Mouse (Mus musculus): ENCODE results near the gene Lrrc27. TPM values are rescaled to one million over a fixed set of nuclear protein-coding genes. Genes with fewer than 3 reads are reported as not detected.
A peak's percentile ranks its signal among the peaks of the same experiment; 100 is the strongest.

The Lrrc27 gene
- polyA plus RNA-seq, 1 experiment from 2014 or later: 3.7 TPM

DNA sequence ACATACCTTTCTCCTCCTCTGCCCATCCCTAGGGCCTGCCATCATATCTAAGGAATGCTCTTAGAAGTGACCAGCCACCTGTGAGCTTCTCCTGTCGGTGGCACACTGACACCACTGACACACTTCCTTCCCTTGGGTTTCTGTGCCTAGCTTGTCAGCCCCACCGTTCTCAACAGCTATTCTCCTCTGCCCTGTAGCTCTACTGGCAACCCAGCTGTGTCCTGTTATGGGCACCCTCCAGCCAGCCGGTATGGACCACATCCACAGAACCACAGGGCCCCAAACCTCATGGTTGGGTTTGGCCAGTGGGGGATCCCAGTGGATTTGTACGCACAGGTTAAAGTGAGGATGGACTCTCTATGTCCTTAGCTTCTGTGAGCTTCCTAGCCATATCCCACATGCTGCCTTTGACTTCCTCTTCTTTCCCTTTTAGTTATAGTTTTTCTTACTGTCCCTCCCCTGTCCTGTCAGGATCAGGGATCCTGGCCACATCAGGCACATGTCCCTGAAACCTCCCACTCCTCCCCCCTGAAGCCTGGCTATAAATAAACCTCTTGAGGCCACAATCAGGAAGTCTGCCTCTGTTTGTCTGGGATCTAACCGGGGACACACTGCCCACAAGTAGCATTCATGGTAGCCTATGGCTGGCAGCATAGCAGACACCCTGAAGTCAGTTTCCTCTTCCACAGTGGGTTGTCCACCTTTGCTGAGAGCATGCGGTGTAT is 15.8 kb downstream of the Lrrc27 start:
- no peaks in the 10 kb centered on the region for H3K27me3 ChIP-seq
- WGBS: 82% methylated on average over 6 of the region's 6 CpGs

DNA sequence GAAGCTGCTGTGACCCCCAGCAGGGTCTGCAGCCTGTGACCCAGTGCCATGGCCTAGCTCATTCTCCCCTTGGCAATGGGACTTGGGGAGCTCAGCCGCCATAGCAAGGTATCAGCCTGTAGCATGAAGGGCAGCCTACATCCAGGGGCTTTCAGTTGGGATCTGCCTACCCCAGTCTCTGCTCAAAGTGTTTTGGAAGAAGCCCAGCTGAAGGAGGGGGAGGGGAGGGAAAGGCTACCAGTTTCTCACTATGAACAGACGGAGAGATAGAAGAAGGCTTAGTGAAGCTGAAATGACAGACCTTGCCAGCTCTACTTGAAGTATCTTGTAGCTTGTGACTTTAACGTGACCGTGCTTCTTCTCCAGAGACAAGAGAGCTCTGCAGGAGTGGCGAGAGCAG is 17.0 kb downstream of the Lrrc27 start:
- Histone ChIP-seq H3K36me3 (ENCODE audit: poor library complexity, severe bottlenecking) (no peaks in the 10 kb centered on the region), H3K27me3 (no peaks in the 10 kb centered on the region), H3K4me1 (peaks cover 3% of the 10 kb centered on the region; the same call in 1 of the 2 replicates), H3K27ac (no peak overlapping the region), H3K4me2 (no peak overlapping the region), H3K9ac (no peak overlapping the region), H3K4me3 (no peak overlapping the region), H3K9me3 (replicated peaks) (no peaks in the 10 kb centered on the region)
- WGBS: 86% methylated on average over 5 of the region's 5 CpGs
- no peak for ATAC-seq

More for the DNA sequence above, 15.8 kb downstream of the Lrrc27 start:
- Histone ChIP-seq H3K4me3 (no peak overlapping the region), H3K27ac (no peak overlapping the region), H3K9me3 (replicated peaks) (no peaks in the 10 kb centered on the region), H3K36me3 (ENCODE audit: poor library complexity, severe bottlenecking) (no peaks in the 10 kb centered on the region), H3K4me1 (no peaks in the 10 kb centered on the region), H3K4me2 (no peak overlapping the region), H3K9ac (no peak overlapping the region)
- ATAC-seq: no peak

DNA sequence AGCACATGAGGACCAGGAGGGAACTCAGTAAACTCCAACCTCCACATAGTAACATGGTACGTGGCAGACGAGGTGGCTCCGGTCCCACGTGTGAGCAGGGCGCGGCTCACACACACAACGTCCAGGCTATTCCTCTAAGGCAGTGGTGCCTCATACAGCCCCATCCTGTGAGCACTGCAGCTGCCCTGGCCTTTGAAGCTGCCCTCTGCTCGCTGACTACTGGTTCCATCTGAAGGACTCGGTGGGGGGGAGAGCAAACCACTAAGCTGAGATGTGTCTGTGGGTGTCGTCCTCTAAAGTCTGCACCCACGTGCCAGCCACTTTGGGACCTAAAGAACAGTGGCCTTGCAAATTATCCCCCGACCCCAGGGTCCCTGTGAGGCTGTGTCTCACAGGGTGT is 17.5 kb downstream of the Lrrc27 start:
- Histone ChIP-seq H3K9me3 (replicated peaks) (no peaks in the 10 kb centered on the region), H3K27me3 (no peaks in the 10 kb centered on the region), H3K9ac (no peak overlapping the region), H3K4me2 (no peak overlapping the region), H3K4me3 (no peak overlapping the region), H3K4me1 (peaks cover 3% of the 10 kb centered on the region), H3K36me3 (ENCODE audit: poor library complexity, severe bottlenecking) (no peaks in the 10 kb centered on the region), H3K27ac (no peak overlapping the region)
- ATAC-seq: no peak
- WGBS: 82% methylated on average over 12 of the region's 12 CpGs

DNA sequence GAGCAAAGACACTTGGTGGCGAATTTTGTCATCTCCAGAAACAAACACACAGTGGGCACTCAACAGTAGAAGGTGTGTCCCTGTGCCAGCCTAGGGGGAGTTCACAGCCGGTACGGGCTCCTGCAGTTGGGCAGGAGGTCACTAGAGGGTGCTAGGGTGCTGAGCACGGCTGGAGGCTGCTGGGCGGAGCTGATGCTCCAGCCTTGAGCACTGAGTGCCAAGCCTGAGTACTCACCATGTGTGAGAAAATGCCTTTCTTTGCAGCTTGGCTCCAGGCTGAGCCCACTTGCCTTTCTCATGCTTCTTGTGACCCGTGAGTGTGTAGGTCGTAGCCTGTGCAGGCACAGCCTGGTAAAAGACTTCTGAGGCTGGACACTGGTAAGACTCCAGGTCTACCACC is 20.9 kb downstream of the Lrrc27 start:
- Histone ChIP-seq H3K4me1 (peaks cover 3% of the 10 kb centered on the region), H3K36me3 (ENCODE audit: poor library complexity, severe bottlenecking) (no peaks in the 10 kb centered on the region), H3K27ac (no peak overlapping the region), H3K27me3 (no peaks in the 10 kb centered on the region), H3K9me3 (replicated peaks) (no peaks in the 10 kb centered on the region), H3K9ac (0 out of 2 replicates have a peak overlapping the region, but pooled peaks have one; percentile 30), H3K4me3 (no peak overlapping the region), H3K4me2 (no peak overlapping the region)
- peak; percentile 91 for ATAC-seq
- 2% methylated on average over 7 of the region's 7 CpGs for WGBS

DNA sequence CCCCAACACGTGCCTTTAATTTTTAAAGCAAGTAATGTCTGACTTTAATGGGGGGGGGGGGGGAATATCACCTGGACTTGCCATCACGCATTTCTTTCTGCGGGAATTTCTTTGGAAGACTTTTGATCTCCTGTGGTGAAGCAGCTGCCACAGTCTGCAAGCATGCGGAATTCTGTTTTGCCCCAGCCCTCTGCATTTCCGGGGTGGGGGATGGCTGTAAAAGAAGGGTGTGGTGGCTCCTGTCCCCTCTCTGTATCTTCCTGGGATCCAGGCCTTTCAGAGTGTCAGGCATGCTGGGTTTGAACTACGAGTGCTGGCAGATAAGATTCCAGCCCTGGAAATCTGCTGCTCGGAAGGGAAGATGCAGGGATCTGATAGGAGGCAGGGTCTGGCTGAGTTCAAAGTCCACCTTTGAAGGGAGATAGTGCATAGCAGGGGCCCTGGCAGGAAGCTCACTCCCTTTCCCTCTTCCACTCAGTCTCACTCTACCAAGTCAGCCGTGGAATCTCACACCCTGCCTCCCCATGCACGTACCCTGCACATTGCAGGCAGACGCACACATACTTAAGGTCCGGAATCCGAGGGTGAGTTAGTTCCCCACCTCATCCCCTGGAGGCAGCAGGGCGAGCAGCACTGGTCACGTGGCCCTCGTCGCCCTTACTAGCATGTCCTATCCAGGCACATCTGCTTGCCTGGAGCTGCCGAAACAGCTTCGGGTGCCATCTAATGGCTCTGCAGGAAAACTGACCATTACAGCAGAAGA is 21.8 kb downstream of the Lrrc27 start:
- no peak overlapping the region for H3K27ac ChIP-seq
- H3K36me3 ChIP-seq (ENCODE audit: poor library complexity, severe bottlenecking): no peaks in the 10 kb centered on the region
- peak; percentile 52; the same call in 1 of the 2 replicates for ATAC-seq
- H3K9me3 ChIP-seq (replicated peaks): no peaks in the 10 kb centered on the region
- 12% methylated on average over 18 of the region's 18 CpGs for WGBS
- no peak overlapping the region for H3K9ac ChIP-seq
- 0 out of 2 replicates have a peak overlapping the region, but pooled peaks have one; percentile 2 for H3K4me2 ChIP-seq
- H3K4me3 ChIP-seq: no peak overlapping the region
- H3K4me1 ChIP-seq: peaks cover 3% of the 10 kb centered on the region
- no peaks in the 10 kb centered on the region for H3K27me3 ChIP-seq

DNA sequence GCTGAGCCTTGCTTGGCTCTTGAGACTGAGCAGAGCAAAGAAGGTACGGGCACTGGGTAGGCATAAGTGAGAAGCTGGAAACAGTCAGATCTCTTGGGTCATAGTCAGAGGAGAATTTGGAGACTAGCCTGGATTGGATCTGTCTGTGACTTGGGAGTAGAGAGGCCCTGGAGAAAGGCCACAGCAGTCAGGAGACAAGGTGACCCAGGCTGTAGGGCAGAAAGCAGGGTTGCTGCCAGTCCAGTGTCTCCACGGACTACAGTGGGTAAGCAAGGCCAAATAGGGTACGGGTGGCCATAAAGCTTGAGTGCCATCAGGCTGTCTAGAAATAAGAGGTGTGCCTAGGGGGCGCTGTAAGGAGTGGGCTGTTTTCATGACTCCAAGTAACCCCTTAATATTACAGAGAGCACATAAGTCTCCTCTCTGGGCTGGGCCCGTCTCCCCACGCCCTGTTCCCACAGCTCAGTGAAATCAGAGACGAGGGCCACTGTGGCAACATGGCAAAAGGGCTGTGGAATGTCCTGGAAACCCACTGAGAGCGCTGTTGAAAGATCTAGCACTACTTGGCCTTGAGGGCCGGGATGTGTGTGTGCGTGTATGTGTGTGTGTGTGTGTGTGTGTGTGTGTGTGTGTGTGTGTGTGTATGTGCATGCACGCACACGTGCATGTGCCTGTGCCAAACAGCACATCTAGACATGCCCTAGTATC is 23.0 kb downstream of the Lrrc27 start:
- Histone ChIP-seq H3K9me3 (replicated peaks) (no peaks in the 10 kb centered on the region), H3K4me2 (no peak overlapping the region), H3K36me3 (ENCODE audit: poor library complexity, severe bottlenecking) (no peaks in the 10 kb centered on the region), H3K27ac (no peak overlapping the region), H3K9ac (no peak overlapping the region), H3K27me3 (no peaks in the 10 kb centered on the region; the same call in 1 of the 2 replicates), H3K4me1 (peaks cover 3% of the 10 kb centered on the region), H3K4me3 (no peak overlapping the region)
- ATAC-seq: no peak
- 84% methylated on average over 12 of the region's 12 CpGs for WGBS

DNA sequence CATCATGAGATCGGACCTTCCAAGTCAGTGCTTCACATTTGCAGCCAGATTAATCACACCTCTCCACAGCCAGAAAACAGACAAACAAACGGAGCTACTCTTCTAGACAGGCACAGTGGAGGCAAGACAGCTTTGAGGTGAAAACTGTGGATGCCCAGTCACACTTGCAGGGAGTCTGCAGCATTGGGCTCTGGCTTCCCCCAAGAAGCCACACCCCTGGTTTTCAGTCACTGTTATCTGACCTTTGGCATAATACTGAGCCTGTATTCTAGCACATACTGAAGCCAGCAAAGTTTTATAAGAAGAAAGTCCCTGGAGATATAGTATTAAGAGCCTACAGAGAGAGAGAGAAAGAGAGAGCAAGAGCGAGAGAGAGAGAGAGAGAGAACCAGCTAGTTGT is 26.6 kb downstream of the Lrrc27 start:
- H3K9me3 ChIP-seq (replicated peaks): no peaks in the 10 kb centered on the region
- no peaks in the 10 kb centered on the region for H3K36me3 ChIP-seq (ENCODE audit: poor library complexity, severe bottlenecking)
- no peaks in the 10 kb centered on the region; the same call in none of the 2 replicates for H3K4me1 ChIP-seq
- 76% methylated on average over 3 of the region's 3 CpGs for WGBS
- no peak overlapping the region for H3K4me3 ChIP-seq
- no peak overlapping the region for H3K9ac ChIP-seq
- H3K27me3 ChIP-seq: peaks cover 4% of the 10 kb centered on the region; the same call in 1 of the 2 replicates
- ATAC-seq: no peak
- H3K4me2 ChIP-seq: no peak overlapping the region
- H3K27ac ChIP-seq: no peak overlapping the region

DNA sequence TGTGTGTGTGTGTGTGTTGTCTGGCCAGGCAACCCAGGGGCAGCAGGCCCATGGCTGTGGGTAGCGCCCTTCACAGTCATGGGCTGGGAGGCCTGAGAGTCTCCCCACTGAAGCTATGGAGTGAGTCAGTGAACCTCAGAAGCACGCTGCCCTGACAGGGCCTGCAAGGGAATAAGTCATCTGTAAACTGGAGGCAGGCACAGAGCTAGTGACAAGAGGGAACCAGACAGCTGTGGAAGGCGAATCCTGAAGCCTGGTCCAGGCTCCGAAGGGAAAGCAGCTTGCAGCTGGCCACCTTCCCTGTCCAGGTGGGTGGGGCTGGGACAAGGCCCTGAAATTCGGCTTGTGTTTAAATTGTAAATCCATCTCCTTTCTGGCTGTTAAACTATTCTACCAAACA is 33.3 kb downstream of the Lrrc27 start:
- Histone ChIP-seq H3K4me2 (no peak overlapping the region), H3K9ac (no peak overlapping the region), H3K36me3 (ENCODE audit: poor library complexity, severe bottlenecking) (no peaks in the 10 kb centered on the region), H3K4me1 (peaks cover 32% of the 10 kb centered on the region), H3K27ac (no peak overlapping the region), H3K4me3 (no peak overlapping the region), H3K27me3 (peaks cover 46% of the 10 kb centered on the region), H3K9me3 (replicated peaks) (no peaks in the 10 kb centered on the region)
- 75% methylated on average over 5 of the region's 5 CpGs for WGBS
- ATAC-seq: no peak

DNA sequence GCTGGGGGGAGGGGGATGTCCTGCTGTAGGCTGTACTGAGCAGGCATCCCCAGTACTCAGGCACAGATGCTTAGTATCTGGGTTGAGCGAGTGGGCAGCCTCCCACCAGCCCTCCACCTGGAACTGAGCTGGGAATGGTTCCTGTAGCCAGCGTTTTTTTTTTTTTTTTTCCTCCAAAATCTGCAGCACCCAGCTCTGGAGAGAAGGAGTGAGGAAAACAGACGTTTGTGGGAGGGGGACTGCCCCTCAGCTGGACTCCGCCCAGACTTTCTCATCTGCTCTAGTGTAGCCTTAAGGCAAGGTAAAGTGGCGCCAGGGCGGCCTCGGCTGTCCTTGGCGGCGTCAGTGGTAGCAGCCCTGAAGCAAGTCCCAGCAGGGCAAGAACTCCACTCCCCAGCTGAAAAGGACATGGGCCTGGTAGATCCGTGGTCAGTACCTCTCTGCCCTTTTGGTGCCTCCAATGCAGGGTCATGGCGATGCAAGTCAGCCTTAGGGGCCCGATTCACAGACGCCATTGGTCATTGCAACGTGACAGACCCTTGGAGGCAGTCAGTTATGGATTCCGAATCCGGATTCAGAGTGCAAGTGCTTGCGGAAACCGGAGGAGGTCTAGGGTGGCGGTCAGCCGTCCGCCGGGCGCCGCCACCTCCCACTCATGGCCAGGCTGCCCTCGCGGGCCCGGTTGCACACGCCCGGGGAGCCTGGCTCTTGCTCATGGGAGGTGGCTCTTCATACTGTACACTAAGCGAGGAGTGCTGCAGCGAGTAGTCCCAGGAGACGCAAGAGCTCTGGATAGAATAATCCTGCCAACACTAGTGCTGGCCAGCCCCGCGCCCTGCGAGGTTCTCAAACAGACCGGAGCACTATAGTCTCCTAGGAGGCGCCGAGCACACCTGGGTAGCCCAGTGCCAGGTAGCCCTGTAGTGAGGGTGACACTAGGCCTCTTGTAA is 34.4 kb downstream of the Lrrc27 start:
- ATAC-seq: peak; percentile 50
- Histone ChIP-seq H3K36me3 (ENCODE audit: poor library complexity, severe bottlenecking) (no peaks in the 10 kb centered on the region), H3K27me3 (peaks cover 52% of the 10 kb centered on the region), H3K9me3 (replicated peaks) (no peaks in the 10 kb centered on the region), H3K4me1 (peaks cover 39% of the 10 kb centered on the region), H3K9ac (peak overlapping the region; percentile 76), H3K4me3 (peak overlapping the region; percentile 58), H3K4me2 (peak overlapping the region; percentile 76), H3K27ac (no peak overlapping the region)
- 4% methylated on average over 38 of the region's 38 CpGs for WGBS

DNA sequence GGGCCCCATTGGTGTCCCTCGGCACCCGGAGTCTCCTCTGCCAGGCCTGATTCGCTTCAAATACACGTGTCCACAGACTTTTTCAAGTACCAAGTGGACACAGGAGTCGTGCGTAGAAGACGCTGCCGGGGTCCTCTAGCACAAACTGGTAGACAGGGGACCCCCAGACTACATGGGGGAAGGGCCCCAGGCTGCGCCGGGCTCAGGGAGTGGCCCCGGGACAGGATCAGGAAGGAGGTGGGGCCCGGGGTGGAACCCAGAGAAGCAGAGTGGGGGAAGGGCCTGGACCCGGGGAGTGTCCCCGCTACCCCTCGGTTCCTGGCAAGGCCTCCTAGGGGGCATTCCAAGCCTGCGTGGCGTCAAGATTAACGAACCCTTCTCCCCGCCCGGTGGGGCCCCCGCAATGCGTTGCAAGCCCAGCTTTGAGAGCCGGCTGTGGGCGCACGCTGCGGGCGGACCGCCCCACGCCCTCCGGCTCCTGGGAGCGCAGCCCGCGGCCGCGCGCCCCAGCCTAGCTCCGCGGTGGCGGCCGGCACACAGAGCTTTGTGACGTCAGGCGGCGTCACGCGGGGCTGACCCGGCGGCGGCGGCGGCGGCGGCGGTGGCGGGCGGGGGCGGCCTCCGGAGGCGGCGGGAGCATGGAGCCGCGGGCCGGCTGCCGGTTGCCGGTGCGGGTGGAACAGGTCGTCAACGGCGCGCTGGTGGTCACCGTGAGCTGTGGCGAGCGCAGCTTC is 35.3 kb downstream of the Lrrc27 start, which contains the start of gene Pwwp2b:
Gene Pwwp2b (plus strand): TSS at position 602 of the 734 bp plus-strand sequence.
- no peaks in the 10 kb centered on the region for H3K36me3 ChIP-seq (ENCODE audit: poor library complexity, severe bottlenecking)
- no peak within 1 kb of the TSS for H3K27ac ChIP-seq
- peaks cover 52% of the 10 kb centered on the region for H3K27me3 ChIP-seq
- no peaks in the 10 kb centered on the region for H3K9me3 ChIP-seq (replicated peaks)
- peak within 1 kb of the TSS; percentile 76 for H3K9ac ChIP-seq
- H3K4me1 ChIP-seq: peaks cover 40% of the 10 kb centered on the region
- WGBS: under 1% methylated on average over 59 of the region's 72 CpGs
- H3K4me3 ChIP-seq: peak within 1 kb of the TSS; percentile 58
- peak within 1 kb of the TSS; percentile 76 for H3K4me2 ChIP-seq
- peak; percentile 83 for ATAC-seq

Measured in forebrain, embryonic 13.5 days (tissue).